Mouse (Mus musculus): ENCODE data around the gene Cds2.
"Not testable (repeated sequence)": the region's sequence is repeated elsewhere in the genome, so short reads cannot be mapped to it uniquely, and the experiment has no call there.

Cds2 gene

GRCm38 (mm10) chr2:132264266-132264710 lies 1.3 kb downstream of the Cds2 start:
- in situ Hi-C loops (cut with MseI, MboI): no loop called here

GRCm38 (mm10) chr2:132265196-132265595 lies 2.2 kb downstream of the Cds2 start:
- in situ Hi-C loops (cut with MseI, MboI): no loop called here

GRCm38 (mm10) chr2:132266086-132266485 lies 3.1 kb downstream of the Cds2 start:
- in situ Hi-C loops (cut with MseI, MboI): no loop called here

GRCm38 (mm10) chr2:132269217-132269616 lies 6.3 kb downstream of the Cds2 start:
- in situ Hi-C loops (cut with MseI, MboI): no loop called here

GRCm38 (mm10) chr2:132270331-132270951 lies 7.5 kb downstream of the Cds2 start:
- in situ Hi-C loops (cut with MseI, MboI): no loop called here

- in situ Hi-C loops (cut with MseI, MboI): no loop called here
These were observed 9.9 kb downstream of the Cds2 start for GRCm38 (mm10) chr2:132272694-132273389.

- in situ Hi-C loops (cut with MseI, MboI): no loop called here
These were observed 12.6 kb downstream of the Cds2 start for GRCm38 (mm10) chr2:132275527-132275926.

GRCm38 (mm10) chr2:132276249-132276648 lies 13.3 kb downstream of the Cds2 start:
- in situ Hi-C loops (cut with MseI, MboI): no loop called here

- in situ Hi-C loops (cut with MseI, MboI): no loop called here
These were observed 15.4 kb downstream of the Cds2 start for GRCm38 (mm10) chr2:132278273-132278853.

GRCm38 (mm10) chr2:132279336-132279882 lies 16.5 kb downstream of the Cds2 start:
- in situ Hi-C loops (cut with MseI, MboI): no loop called here

- in situ Hi-C loops (cut with MseI, MboI): no loop called here
These were observed 17.0 kb downstream of the Cds2 start for GRCm38 (mm10) chr2:132279978-132280377.

- in situ Hi-C loops (cut with MseI, MboI): no loop called here
These were observed 17.7 kb downstream of the Cds2 start for GRCm38 (mm10) chr2:132280518-132281120.

- in situ Hi-C loops (cut with MseI, MboI): no loop called here
These were observed 18.9 kb downstream of the Cds2 start for GRCm38 (mm10) chr2:132281560-132282452.

GRCm38 (mm10) chr2:132282453-132283174 lies 19.7 kb downstream of the Cds2 start:
- in situ Hi-C loops (cut with MseI, MboI): no loop called here

- in situ Hi-C loops (cut with MseI, MboI): no loop called here
These were observed 20.5 kb downstream of the Cds2 start for GRCm38 (mm10) chr2:132283236-132284070.

- in situ Hi-C loops (cut with MseI, MboI): no loop called here
These were observed 21.7 kb downstream of the Cds2 start for GRCm38 (mm10) chr2:132284492-132285139.

- in situ Hi-C loops (cut with MseI, MboI): not testable (repeated sequence)
These were observed 22.8 kb downstream of the Cds2 start for GRCm38 (mm10) chr2:132285722-132286121.

- in situ Hi-C loops (cut with MseI, MboI): no loop called here
These were observed 23.6 kb downstream of the Cds2 start for GRCm38 (mm10) chr2:132286376-132287076.

All from mouse trophoblast stem cell (cell line).